Mouse (Mus musculus): ENCODE data around the gene Mosmo. TPM values are rescaled to one million over a fixed set of nuclear protein-coding genes. Genes with fewer than 3 reads are reported as not detected.

The Mosmo gene
- polyA plus RNA-seq (2016; fragmentation: Nextera tagmentation; extraction: Ambion mirVana): 9.4 and 10.7 TPM in 2 replicates

DNA sequence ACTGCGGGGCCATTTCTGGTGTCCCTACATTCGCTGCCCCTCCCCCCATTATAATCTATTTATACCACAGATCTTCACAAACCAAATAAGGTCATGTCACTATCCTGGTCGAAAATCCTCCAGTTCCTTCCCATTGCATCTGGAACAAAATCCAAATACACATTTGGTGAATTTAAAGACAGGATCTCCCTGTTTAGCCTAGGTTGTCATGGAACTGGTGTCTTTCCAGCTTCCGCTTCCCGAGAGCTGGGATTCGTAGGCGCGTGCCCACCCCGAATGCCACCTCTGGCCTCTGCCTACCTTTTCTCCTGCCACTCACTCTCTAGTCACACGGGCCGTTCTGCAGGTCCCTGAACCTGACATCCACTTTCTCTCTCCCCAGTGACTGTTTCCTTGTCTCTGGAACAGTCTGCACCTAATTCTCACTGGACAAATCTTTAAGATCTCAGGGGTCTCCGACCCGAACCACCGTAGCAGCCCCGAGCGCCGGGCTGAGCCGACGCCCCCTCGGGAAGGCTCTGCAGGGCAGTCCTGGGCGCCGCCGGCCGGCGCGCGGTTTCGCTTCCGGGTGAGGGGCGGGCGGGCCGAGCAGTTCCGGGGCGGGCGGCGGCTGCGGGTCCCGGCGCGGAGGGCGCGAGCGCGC, at the start of gene Mosmo:
Gene Mosmo, plus strand, starts transcription at position 618 of the 643 bp plus-strand sequence.
- Histone ChIP-seq H3K36me3 (no peaks in the 10 kb centered on the region), H3K9me3 (replicated peaks) (no peaks in the 10 kb centered on the region), H3K27me3 (replicated peaks) (no peaks in the 10 kb centered on the region), H3K4me1 (peaks cover 55% of the 10 kb centered on the region), H3K4me2 (peak within 1 kb of the TSS; percentile 90), H3K9ac (peak within 1 kb of the TSS; percentile 88), H3K4me3 (peak within 1 kb of the TSS; percentile 89), H3K27ac (peak within 1 kb of the TSS; percentile 81)
- WGBS (ENCODE audit: insufficient replicate concordance): under 1% methylated on average over 44 of the region's 44 CpGs
- ATAC-seq: peak; percentile 92

DNA sequence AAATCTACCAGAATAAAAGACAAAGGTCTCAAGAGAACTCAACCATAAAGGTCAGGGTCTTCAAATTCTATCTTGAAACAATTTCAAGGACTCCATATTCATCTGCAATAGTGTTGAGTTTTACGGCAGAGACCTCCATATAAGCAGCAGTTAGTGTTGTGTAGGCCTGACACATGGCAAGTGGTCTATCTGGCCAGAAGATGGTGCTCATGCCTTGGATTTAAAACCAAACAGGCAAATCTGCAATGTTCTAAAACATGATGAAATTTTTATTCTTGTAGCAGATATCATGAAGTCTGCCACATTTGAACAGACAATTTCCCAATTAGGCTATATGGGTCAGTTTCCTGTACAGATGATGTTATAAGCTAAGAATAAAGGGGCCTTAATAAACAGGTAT, 44.9 kb upstream of the Mosmo start:
- ATAC-seq: no peak
- Histone ChIP-seq H3K4me3 (no peak overlapping the region), H3K4me1 (peaks cover 24% of the 10 kb centered on the region), H3K27ac (no peak overlapping the region), H3K36me3 (peaks cover 2% of the 10 kb centered on the region), H3K9me3 (replicated peaks) (no peaks in the 10 kb centered on the region), H3K9ac (no peak overlapping the region), H3K4me2 (no peak overlapping the region), H3K27me3 (replicated peaks) (0 out of 2 replicates have a peak, but pooled peaks cover 4% of the 10 kb centered on the region)
- 71% methylated on average over 1 of the region's 1 CpGs for WGBS (ENCODE audit: insufficient replicate concordance)

DNA sequence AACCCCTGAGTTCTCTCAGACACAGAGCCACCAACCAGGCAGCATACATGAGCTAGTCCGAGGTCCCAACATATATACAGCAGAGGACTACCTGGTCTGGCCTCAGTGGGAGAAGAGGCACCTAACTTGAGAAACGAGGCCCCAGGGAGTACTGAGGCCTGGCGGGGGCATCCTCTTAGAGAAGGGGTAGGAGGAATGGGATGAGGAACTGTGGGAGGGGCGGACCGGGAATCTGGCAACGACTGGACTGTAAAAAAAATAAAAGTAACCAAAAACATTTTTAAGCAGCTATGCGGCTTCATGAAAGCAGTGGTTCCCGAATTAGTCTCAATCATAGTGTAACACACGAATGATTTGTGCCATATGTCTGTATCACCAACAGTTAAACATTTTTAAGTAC, 43.1 kb upstream of the Mosmo start:
- peak overlapping the region; percentile 87; the same call in 1 of the 2 replicates for H3K27ac ChIP-seq
- no peaks in the 10 kb centered on the region for H3K27me3 ChIP-seq (replicated peaks)
- ATAC-seq: no peak
- H3K4me2 ChIP-seq: peak overlapping the region; percentile 83
- H3K9me3 ChIP-seq (replicated peaks): no peaks in the 10 kb centered on the region
- peaks cover 24% of the 10 kb centered on the region for H3K4me1 ChIP-seq
- H3K9ac ChIP-seq: peak overlapping the region; percentile 96
- 9% methylated on average over 9 of the region's 9 CpGs for WGBS (ENCODE audit: insufficient replicate concordance)
- H3K36me3 ChIP-seq: peaks cover 18% of the 10 kb centered on the region
- H3K4me3 ChIP-seq: peak overlapping the region; percentile 97

DNA sequence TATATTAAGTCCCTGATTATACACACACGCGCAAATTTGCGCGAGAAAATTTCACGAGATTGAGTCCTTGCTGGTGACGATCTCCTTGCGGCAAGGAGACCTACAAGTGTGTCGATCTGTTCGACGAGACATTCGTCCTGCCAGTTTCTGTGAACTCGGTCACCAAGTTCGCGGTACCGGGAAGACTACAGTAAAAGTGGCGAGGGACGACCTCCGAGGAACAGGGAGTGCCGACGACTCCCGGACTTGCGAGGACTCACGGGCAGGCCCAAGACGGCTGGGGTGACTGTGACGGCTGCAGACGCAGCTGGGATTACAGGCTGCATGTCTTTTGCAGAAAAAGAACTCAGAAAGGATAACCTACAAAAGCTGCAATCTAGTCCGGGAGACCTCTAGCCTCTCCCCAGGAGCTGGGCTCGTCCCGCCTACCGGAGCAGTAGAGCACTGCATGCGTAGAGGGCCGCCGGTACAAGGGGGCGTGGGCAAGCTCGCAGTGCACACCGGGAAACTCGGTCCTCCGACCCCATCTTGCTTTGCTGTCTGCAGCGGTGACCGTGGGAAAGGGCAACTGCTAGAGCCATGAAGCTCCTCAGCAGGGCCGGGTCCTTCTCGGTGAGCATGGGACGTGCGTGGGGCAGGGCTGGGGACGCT, 42.6 kb upstream of the Mosmo start, which contains the start of gene Uqcrc2:
Gene Uqcrc2, plus strand, starts transcription at position 466 of the 651 bp plus-strand sequence.
- Histone ChIP-seq H3K4me3 (peak within 1 kb of the TSS; percentile 97), H3K4me1 (peaks cover 24% of the 10 kb centered on the region), H3K9ac (peak within 1 kb of the TSS; percentile 96), H3K9me3 (replicated peaks) (no peaks in the 10 kb centered on the region), H3K4me2 (peak within 1 kb of the TSS; percentile 83), H3K27me3 (replicated peaks) (no peaks in the 10 kb centered on the region), H3K36me3 (peaks cover 23% of the 10 kb centered on the region), H3K27ac (peak within 1 kb of the TSS; percentile 87)
- WGBS (ENCODE audit: insufficient replicate concordance): under 1% methylated on average over 45 of the region's 45 CpGs
- ATAC-seq: peak; percentile 99

DNA sequence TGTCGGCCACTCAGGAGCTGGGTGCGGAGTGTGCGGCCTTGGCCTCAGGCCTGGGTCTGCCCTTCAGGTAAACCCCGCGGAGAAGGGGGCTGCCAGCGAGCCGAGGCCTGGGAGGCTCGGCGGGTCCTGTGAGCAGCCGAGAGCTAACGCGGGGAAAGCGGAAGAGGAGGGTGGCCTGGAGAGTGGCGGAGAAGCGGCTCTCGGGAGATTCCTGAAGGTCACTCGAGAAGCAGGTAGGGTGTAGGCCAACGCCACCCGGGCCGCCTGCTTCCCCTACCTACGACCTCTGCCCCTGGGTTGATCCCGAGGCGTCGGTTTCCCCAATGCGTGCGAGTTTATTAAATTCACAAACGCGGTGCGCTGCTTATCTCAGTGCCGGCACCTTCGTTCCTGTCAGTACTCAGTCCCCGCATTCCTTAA, 42.0 kb upstream of the Mosmo start:
- Histone ChIP-seq H3K4me1 (peaks cover 24% of the 10 kb centered on the region), H3K4me3 (peak overlapping the region; percentile 97), H3K4me2 (peak overlapping the region; percentile 83), H3K9me3 (replicated peaks) (no peaks in the 10 kb centered on the region), H3K27me3 (replicated peaks) (no peaks in the 10 kb centered on the region), H3K9ac (peak overlapping the region; percentile 96), H3K36me3 (peaks cover 28% of the 10 kb centered on the region), H3K27ac (peak overlapping the region; percentile 87)
- ATAC-seq: peak; percentile 82
- 0% methylated on average over 32 of the region's 32 CpGs for WGBS (ENCODE audit: insufficient replicate concordance)

DNA sequence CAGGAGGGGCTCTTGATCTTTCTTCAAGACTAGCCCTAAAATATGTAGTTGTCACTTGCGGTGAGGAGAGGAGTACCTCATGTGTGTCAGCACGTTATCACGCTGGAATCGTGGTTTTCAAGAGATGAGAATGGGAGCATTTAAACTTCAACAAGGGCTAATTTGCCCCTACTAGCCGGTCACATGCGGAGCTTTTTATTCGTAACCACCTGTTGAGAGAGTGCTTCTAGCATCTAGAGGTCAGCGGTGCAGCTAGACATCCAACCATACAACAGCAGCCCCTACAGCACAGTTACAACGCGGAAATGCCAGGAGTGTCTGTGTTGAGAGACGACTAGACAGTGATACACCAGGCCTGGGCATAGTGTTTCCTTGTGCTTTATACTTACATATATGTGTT, 41.6 kb upstream of the Mosmo start:
- H3K4me3 ChIP-seq: peak overlapping the region; percentile 97
- H3K9ac ChIP-seq: peak overlapping the region; percentile 96
- peaks cover 24% of the 10 kb centered on the region for H3K4me1 ChIP-seq
- WGBS (ENCODE audit: insufficient replicate concordance): under 1% methylated on average over 11 of the region's 11 CpGs
- no peaks in the 10 kb centered on the region for H3K9me3 ChIP-seq (replicated peaks)
- peak overlapping the region; percentile 83 for H3K4me2 ChIP-seq
- ATAC-seq: 0 out of 2 replicates have a peak, but pooled peaks have one; percentile 13
- peak overlapping the region; percentile 87 for H3K27ac ChIP-seq
- no peaks in the 10 kb centered on the region for H3K27me3 ChIP-seq (replicated peaks)
- H3K36me3 ChIP-seq: peaks cover 33% of the 10 kb centered on the region

DNA sequence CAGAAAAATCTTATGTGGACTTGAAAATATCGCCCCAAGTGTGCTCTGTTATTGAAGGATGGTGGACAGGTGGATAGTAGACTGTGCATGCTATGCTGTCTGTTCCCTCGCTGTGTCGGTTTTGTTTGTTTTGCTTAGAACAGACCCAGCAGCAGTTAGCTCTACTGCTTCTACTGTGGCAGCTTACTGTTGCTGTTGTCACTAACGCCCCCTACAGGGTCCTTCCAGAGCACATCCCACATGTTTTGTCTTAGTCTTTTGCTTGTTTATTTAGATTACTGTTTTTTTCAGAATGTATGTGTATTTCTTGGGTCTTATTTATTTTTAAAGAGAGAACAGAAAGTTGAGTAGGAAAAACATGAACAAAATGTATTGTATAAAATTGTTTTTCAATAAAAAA, 34.2 kb upstream of the Mosmo start:
- WGBS (ENCODE audit: insufficient replicate concordance): 72% methylated on average over 4 of the region's 4 CpGs
- no peak overlapping the region for H3K4me3 ChIP-seq
- no peaks in the 10 kb centered on the region for H3K27me3 ChIP-seq (replicated peaks)
- H3K4me1 ChIP-seq: no peaks in the 10 kb centered on the region
- H3K27ac ChIP-seq: no peak overlapping the region
- no peak overlapping the region for H3K4me2 ChIP-seq
- no peak for ATAC-seq
- no peaks in the 10 kb centered on the region for H3K9me3 ChIP-seq (replicated peaks)
- peaks cover 90% of the 10 kb centered on the region for H3K36me3 ChIP-seq
- H3K9ac ChIP-seq: no peak overlapping the region

DNA sequence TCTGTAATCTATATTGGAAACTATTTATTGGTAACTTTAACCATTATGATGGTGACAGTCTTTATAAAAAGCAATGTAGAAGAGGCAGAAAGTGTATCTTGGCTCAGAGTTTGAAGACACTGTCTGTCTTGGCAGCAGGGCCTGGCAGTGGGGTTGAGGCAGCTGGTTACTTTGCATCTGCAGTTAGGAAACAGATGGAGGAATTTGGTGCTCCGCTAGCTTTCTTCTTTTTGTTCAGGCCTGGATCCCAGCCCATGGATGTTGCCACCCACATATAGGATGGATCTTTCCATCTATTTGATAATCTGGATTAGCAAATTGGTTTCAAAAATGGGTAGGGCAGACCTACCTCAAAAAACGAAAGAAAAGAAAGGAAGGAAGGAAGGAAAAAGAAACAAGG, 29.6 kb upstream of the Mosmo start:
- Histone ChIP-seq H3K4me3 (no peak overlapping the region), H3K4me2 (no peak overlapping the region), H3K9me3 (replicated peaks) (no peaks in the 10 kb centered on the region), H3K27me3 (replicated peaks) (no peaks in the 10 kb centered on the region), H3K36me3 (peaks cover 93% of the 10 kb centered on the region), H3K27ac (no peak overlapping the region), H3K4me1 (no peaks in the 10 kb centered on the region), H3K9ac (no peak overlapping the region)
- WGBS (ENCODE audit: insufficient replicate concordance): 70% methylated on average over 2 of the region's 2 CpGs
- ATAC-seq: no peak

DNA sequence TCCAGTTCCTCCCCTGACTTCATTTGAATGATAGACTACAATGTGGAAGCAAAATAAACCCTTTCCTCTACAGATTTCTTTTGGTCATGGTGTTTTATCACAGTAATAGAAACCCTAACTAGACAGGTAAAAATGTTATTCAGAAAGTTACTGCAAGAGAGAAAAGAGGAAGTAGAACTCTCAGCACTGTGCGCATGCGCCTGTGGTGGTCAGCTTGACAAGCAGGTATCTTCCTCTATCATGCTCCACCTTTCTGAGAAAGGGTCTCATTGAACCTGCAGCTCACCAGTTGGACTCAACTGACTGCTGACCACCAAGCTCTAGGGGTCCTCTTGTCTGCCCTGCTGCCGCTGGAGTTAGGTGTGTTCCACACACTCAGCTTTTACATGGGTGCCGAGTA, 15.3 kb upstream of the Mosmo start:
- Histone ChIP-seq H3K9ac (no peak overlapping the region), H3K27ac (no peak overlapping the region), H3K4me1 (no peaks in the 10 kb centered on the region), H3K27me3 (replicated peaks) (no peaks in the 10 kb centered on the region), H3K4me3 (no peak overlapping the region), H3K4me2 (no peak overlapping the region), H3K36me3 (peaks cover 33% of the 10 kb centered on the region), H3K9me3 (replicated peaks) (no peaks in the 10 kb centered on the region)
- ATAC-seq: no peak
- WGBS (ENCODE audit: insufficient replicate concordance): 65% methylated on average over 4 of the region's 4 CpGs

DNA sequence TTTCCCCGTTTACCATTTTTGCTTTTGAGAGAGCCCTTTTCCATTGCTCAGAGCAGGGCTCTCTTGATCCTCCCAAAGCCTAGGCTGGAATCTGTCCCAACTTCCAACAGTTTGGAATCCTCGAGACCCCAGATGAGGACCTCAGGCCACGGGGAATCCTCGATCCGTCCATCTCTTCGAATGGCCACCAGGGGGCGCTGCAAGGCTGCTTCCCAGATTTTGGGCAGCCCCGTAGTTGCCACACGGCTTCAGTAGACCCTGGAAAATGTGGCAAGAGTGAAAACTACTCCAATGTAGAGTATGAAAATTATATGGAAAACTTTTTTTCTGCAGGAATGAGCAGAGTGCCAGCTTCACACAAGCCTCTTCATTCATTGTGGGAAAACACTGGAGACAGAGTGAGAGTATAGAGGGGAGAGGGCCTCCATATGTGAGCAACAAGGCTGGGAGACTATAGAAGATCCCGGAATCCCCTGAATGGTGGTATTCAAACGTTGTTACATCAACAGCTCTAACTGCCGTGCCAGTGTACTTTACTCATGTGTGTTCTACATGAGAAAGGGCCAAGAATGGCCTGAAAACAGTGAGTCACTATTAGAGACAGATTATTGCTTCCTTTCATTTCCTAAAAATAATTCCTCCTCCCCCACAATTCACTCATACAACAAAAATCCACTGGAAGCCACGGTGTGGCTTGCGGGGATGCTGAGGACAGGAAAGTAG, 7.1 kb upstream of the Mosmo start, which contains the start of gene Pdzd9:
Gene Pdzd9, minus strand, starts transcription at position 191 of the 723 bp plus-strand sequence.
- 19% methylated on average over 14 of the region's 14 CpGs for WGBS (ENCODE audit: insufficient replicate concordance)
- H3K9ac ChIP-seq: no peak within 1 kb of the TSS
- no peak within 1 kb of the TSS for H3K4me3 ChIP-seq
- H3K9me3 ChIP-seq (replicated peaks): no peaks in the 10 kb centered on the region
- H3K27me3 ChIP-seq (replicated peaks): no peaks in the 10 kb centered on the region; the same call in 1 of the 2 replicates
- H3K4me1 ChIP-seq: no peaks in the 10 kb centered on the region
- H3K36me3 ChIP-seq: no peaks in the 10 kb centered on the region
- no peak within 1 kb of the TSS for H3K4me2 ChIP-seq
- H3K27ac ChIP-seq: no peak within 1 kb of the TSS
- ATAC-seq: peak; percentile 54; the same call in 1 of the 2 replicates

DNA sequence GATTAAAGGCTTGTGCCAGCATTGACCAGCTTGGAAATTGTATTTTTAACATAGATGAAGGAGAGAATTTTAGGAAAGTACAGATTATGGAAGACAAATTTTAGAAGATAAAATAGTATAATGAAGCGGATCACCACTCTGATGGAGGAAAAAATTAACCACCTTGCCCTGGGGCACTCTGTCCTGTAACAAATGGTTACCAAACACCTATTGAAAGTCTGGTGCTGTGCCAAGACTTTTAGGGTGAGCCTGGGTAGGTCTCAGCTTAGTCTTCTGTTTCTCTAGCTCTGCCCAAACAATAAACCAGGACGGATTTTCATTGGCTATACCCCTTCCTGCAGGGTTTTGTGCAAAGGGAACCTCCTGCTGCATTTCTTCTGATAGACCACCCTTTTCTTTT, 6.1 kb upstream of the Mosmo start:
- ATAC-seq: no peak
- Histone ChIP-seq H3K36me3 (no peaks in the 10 kb centered on the region), H3K27ac (no peak overlapping the region), H3K9ac (no peak overlapping the region), H3K27me3 (replicated peaks) (no peaks in the 10 kb centered on the region; the same call in 1 of the 2 replicates), H3K4me3 (no peak overlapping the region), H3K9me3 (replicated peaks) (no peaks in the 10 kb centered on the region), H3K4me1 (peaks cover 4% of the 10 kb centered on the region), H3K4me2 (no peak overlapping the region)
- WGBS (ENCODE audit: insufficient replicate concordance): 57% methylated on average over 2 of the region's 2 CpGs
